Mouse (Mus musculus) small intestine, adult 2 months (tissue): ENCODE data around the gene Mtm1.

Source experiments
- CTCF ChIP-seq: fragments of 200-500 bp; IDR thresholded peaks from 2 replicates; pipeline ENCODE4 v1.5.1; 2012; ENCODE audit warnings: low read depth, mild to moderate bottlenecking, control low read depth, inconsistent platforms, low read length, moderate library complexity, mixed read lengths; ENCODE audit not compliant: insufficient replicate concordance, insufficient read length; ENCODE audit errors: extremely low read depth
- POLR2A ChIP-seq: fragments of 200-500 bp; IDR thresholded peaks from 2 replicates; pipeline ENCODE4 v1.6.1; 2012; ENCODE audit warnings: low read depth, mild to moderate bottlenecking, control low read depth, inconsistent platforms, low read length, moderate library complexity

DNA sequence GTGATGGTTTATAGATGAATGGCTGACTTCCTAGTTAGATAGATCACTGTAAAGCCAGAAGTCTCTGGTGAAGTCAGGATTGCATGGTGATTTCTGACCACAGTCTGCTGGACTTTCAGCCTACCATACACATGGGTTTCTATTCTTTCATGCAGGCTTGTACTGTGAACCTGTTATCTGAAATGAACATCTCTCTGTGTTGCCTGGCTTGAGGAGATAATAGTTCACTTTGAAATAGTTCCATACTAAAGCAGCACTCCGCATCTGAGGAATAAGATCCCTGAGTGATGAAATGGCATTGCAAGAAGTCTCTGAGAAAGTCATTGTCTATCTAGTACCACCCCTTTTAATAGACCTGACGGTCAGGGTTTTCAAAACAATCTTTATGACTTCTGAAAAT lies 6.3 kb downstream of the Mtm1 start:
- TF ChIP-seq CTCF (no peak), POLR2A (no peak)
